ENCODE assay signal across 15 mouse cellular contexts in genomic region chr19:16899716-16900115, GRCm38 (mm10). TPM values are rescaled to one million over a fixed set of nuclear protein-coding genes. Genes with fewer than 3 reads are reported as not detected.
DNase-seq lines count a peak whose midpoint lies in the region; ATAC-seq and TF ChIP-seq lines count a peak whose summit lies in the region.
"Had no signal": no experiment of that assay in that cellular context is flagged by ENCODE, and none has a peak within 500 bp of the region (broad histone marks: within the 10 kb centered on the region; RNA-seq: fewer than 3 reads in every experiment).

No protein-coding gene starts in this region.

- ATAC-seq in midbrain, embryonic 14.5 days (ENCODE audit: low FRiP score, low TSS enrichment) = no peak
- ATAC-seq in midbrain, embryonic 11.5 days (ENCODE audit: low FRiP score) = no peak
- no peak for ATAC-seq in erythroblast, adult 5-6 weeks (replicated peaks; ENCODE audit: low FRiP score, poor library complexity, severe bottlenecking)

- no peak overlapping the region for H3K9ac ChIP-seq in heart, adult 2 months (ENCODE audit: low read depth, low read length)
- no peak overlapping the region for H3K9ac ChIP-seq in midbrain, embryonic 14.5 days (replicated peaks; ENCODE audit: low read length)
- no peak overlapping the region for H3K9ac ChIP-seq in midbrain, embryonic 11.5 days (ENCODE audit: low read length)
- H3K9ac ChIP-seq in ES-E14 (ENCODE audit: insufficient read depth, low read depth, low read length, poor library complexity, severe bottlenecking) = no peak overlapping the region
- H3K9ac ChIP-seq: embryonic facial prominence, embryonic 13.5 days had no signal

- no peaks in the 10 kb centered on the region for H3K9me3 ChIP-seq in midbrain, embryonic 14.5 days (ENCODE audit: control insufficient read depth, low read length)
- H3K9me3 ChIP-seq in midbrain, embryonic 11.5 days (ENCODE audit: control insufficient read depth, low read length) = no peaks in the 10 kb centered on the region
- H3K9me3 ChIP-seq in ES-E14 (ENCODE audit: control insufficient read depth, insufficient read depth, low read depth, low read length) = 0 out of 2 replicates have a peak, but pooled peaks cover 1% of the 10 kb centered on the region
- H3K9me3 ChIP-seq: embryonic facial prominence, embryonic 13.5 days had no signal

- DNase-seq in heart, adult 2 months = no peak
- DNase-seq in heart, adult 9 months (ENCODE audit: low spot score in 2 of 2) = no peak
- peak; percentile 16 for DNase-seq in midbrain, embryonic 14.5 days
- no peak for DNase-seq in midbrain, embryonic 11.5 days (ENCODE audit: low spot score, missing footprints)
- DNase-seq in ES-E14 (ENCODE audit: low read depth, low spot score) = no peak
- DNase-seq in Muller cell, postnatal 12 days (ENCODE audit: inconsistent ontology term) = no peak
- DNase-seq: kidney, adult 2 months; lung, adult 2 months had no signal

- H3K79me2 ChIP-seq in heart, adult 2 months (replicated peaks; ENCODE audit: control insufficient read depth, insufficient read depth, low read length) = no peaks in the 10 kb centered on the region
- no peaks in the 10 kb centered on the region for H3K79me2 ChIP-seq in myocyte (ENCODE audit: control insufficient read depth, insufficient read depth)

- no peaks in the 10 kb centered on the region for H3K27me3 ChIP-seq in heart, adult 2 months (ENCODE audit: control insufficient read depth, insufficient read depth, low read length)
- H3K27me3 ChIP-seq in midbrain, embryonic 14.5 days (ENCODE audit: control insufficient read depth, insufficient read depth, low read length) = no peaks in the 10 kb centered on the region
- no peaks in the 10 kb centered on the region for H3K27me3 ChIP-seq in midbrain, embryonic 11.5 days (ENCODE audit: control insufficient read depth, insufficient read depth, low read length)
- no peaks in the 10 kb centered on the region for H3K27me3 ChIP-seq in myocyte (ENCODE audit: control insufficient read depth, insufficient read depth, insufficient read length)
- H3K27me3 ChIP-seq: embryonic facial prominence, embryonic 13.5 days had no signal

- no peak overlapping the region for H3K4me2 ChIP-seq in midbrain, embryonic 14.5 days (ENCODE audit: low read length)
- H3K4me2 ChIP-seq in midbrain, embryonic 11.5 days = no peak overlapping the region
- peak overlapping the region; percentile 64 for H3K4me2 ChIP-seq in myocyte (ENCODE audit: low read depth)
- H3K4me2 ChIP-seq: embryonic facial prominence, embryonic 13.5 days had no signal

- TF ChIP-seq EP300 in heart, adult 2 months (IDR thresholded peaks at IDR 0.05; ENCODE audit: insufficient read depth, low read depth, low read length) = no peak

- no peaks in the 10 kb centered on the region for H3K36me3 ChIP-seq in heart, adult 2 months (ENCODE audit: control insufficient read depth, insufficient read depth, low read length)
- H3K36me3 ChIP-seq in midbrain, embryonic 14.5 days (ENCODE audit: control insufficient read depth, insufficient read depth, low read length) = no peaks in the 10 kb centered on the region
- H3K36me3 ChIP-seq in midbrain, embryonic 11.5 days (ENCODE audit: control insufficient read depth, insufficient read depth, low read length) = no peaks in the 10 kb centered on the region
- H3K36me3 ChIP-seq in ES-E14 (ENCODE audit: control insufficient read depth, insufficient read depth, low read length, poor library complexity, severe bottlenecking) (no peaks in the 10 kb centered on the region), myocyte (ENCODE audit: control insufficient read depth, insufficient read depth) (no peaks in the 10 kb centered on the region)
- H3K36me3 ChIP-seq: embryonic facial prominence, embryonic 13.5 days had no signal

- H3ac ChIP-seq in myocyte (ENCODE audit: control insufficient read depth, insufficient read length) = no peak overlapping the region

- intact Hi-C loops in heart, adult 2 months (cut with DNase I) = loop anchor here (5.0 kb wide), 1 partner anchor 133 kb away; no protein-coding TSS in a partner anchor

- in situ Hi-C loops in ES-E14 (cut with MboI; ENCODE audit: low sequenced_read_pairs in 2 of 2, unreplicated experiment in 2 of 2) = no loop called here

- peak; percentile 65 for TF ChIP-seq CTCF in heart, adult 2 months (IDR thresholded peaks at IDR 0.05)

- H3K4me3 ChIP-seq in heart, adult 2 months = no peak overlapping the region
- H3K4me3 ChIP-seq in midbrain, embryonic 14.5 days (replicated peaks; ENCODE audit: low read depth, low read length) = no peak overlapping the region
- H3K4me3 ChIP-seq in midbrain, embryonic 11.5 days (ENCODE audit: low read depth, low read length) = no peak overlapping the region
- no peak overlapping the region for H3K4me3 ChIP-seq in ES-E14 (ENCODE audit: insufficient read depth in 1 of 2, low read depth in 1 of 2, low read length in 2 of 2, poor library complexity in 1 of 2, severe bottlenecking in 1 of 2)
- H3K4me3 ChIP-seq in myocyte = no peak overlapping the region
- H3K4me3 ChIP-seq: embryonic facial prominence, embryonic 13.5 days had no signal

- H3K4me1 ChIP-seq in heart, adult 2 months (ENCODE audit: control insufficient read depth, insufficient read depth, low read length) = no peaks in the 10 kb centered on the region
- H3K4me1 ChIP-seq in midbrain, embryonic 14.5 days (ENCODE audit: control insufficient read depth, insufficient read depth, low read length) = no peaks in the 10 kb centered on the region
- H3K4me1 ChIP-seq in midbrain, embryonic 11.5 days (ENCODE audit: control insufficient read depth, insufficient read depth, low read length) = no peaks in the 10 kb centered on the region
- no peaks in the 10 kb centered on the region for H3K4me1 ChIP-seq in ES-E14 (ENCODE audit: control insufficient read depth in 2 of 2, insufficient read depth in 2 of 2, low read length in 2 of 2, poor library complexity in 1 of 2)
- H3K4me1 ChIP-seq: embryonic facial prominence, embryonic 13.5 days had no signal

- TF ChIP-seq POLR2A in heart, adult 2 months (IDR thresholded peaks at IDR 0.05; ENCODE audit: insufficient read depth, low read depth, low read length) = no peak
- TF ChIP-seq POLR2A in myocyte (IDR thresholded peaks at IDR 0.05; ENCODE audit: insufficient read length, low read depth) = no peak

- H3K27ac ChIP-seq in heart, adult 2 months = no peak overlapping the region
- H3K27ac ChIP-seq in midbrain, embryonic 14.5 days (replicated peaks; ENCODE audit: low read depth, low read length) = no peak overlapping the region
- H3K27ac ChIP-seq in midbrain, embryonic 11.5 days (ENCODE audit: low read depth, low read length) = no peak overlapping the region
- no peak overlapping the region for H3K27ac ChIP-seq in ES-E14 (ENCODE audit: insufficient read depth, low read depth, low read length, poor library complexity, severe bottlenecking)
- H3K27ac ChIP-seq: embryonic facial prominence, embryonic 13.5 days had no signal

- WGBS in heart, adult 2 months = 47% methylated on average over 10 of the region's 10 CpGs
- 61% methylated on average over 10 of the region's 10 CpGs for WGBS in midbrain, embryonic 14.5 days
- WGBS in midbrain, embryonic 11.5 days = 57% methylated on average over 10 of the region's 10 CpGs

TF ChIP-seq in ES-E14, 5 proteins besides CTCF, POLR2A, EP300 and RAD21:
- TF ChIP-seq ZC3H11A (IDR thresholded peaks at IDR 0.05; ENCODE audit: borderline replicate concordance, low read depth, low read length) (peak; percentile 36; the same call in 1 of the 2 replicates), ZNF384 (IDR thresholded peaks at IDR 0.05; ENCODE audit: low read depth, low read length) (no peak)

TF ChIP-seq in myocyte, 11 proteins besides CTCF, POLR2A, EP300 and RAD21:
- TF ChIP-seq CEBPB (IDR thresholded peaks at IDR 0.05; ENCODE audit: insufficient read depth, poor library complexity, severe bottlenecking) = no peak
- TF ChIP-seq REST (IDR thresholded peaks at IDR 0.05; ENCODE audit: insufficient read depth, insufficient read length) = no peak
- no peak for TF ChIP-seq POLR2AphosphoS2 (IDR thresholded peaks at IDR 0.05; ENCODE audit: insufficient read length, low read depth)
- TF ChIP-seq MAX (IDR thresholded peaks at IDR 0.05; ENCODE audit: low read depth) = no peak
- TF ChIP-seq MYOD1 (IDR thresholded peaks at IDR 0.05; ENCODE audit: control insufficient read depth in 1 of 3, insufficient read length in 2 of 3, low read depth in 2 of 3) = no peak
- no peak for TF ChIP-seq MYOG (IDR thresholded peaks at IDR 0.05; ENCODE audit: control insufficient read depth in 1 of 3, insufficient read depth in 1 of 3, insufficient read length in 2 of 3, low read depth in 2 of 3)
- peak; percentile 6 for TF ChIP-seq USF1 (IDR thresholded peaks at IDR 0.05; ENCODE audit: low read depth)
- TF ChIP-seq TCF12 (IDR thresholded peaks at IDR 0.05; ENCODE audit: insufficient read depth, poor library complexity, severe bottlenecking) = no peak

RNA-seq across cellular contexts. Expression of gene Foxb2, which starts 26.1 kb away (rescaled TPM):
- total RNA-seq in heart, adult 2 months (2021) = not detected
- polyA plus RNA-seq in heart, adult 2 months (2012; rRNA removed) = not detected in 2 replicates
- not detected in 2 replicates for polyA plus RNA-seq in midbrain, embryonic 14.5 days (2014; fragmentation: Nextera tagmentation; extraction: Ambion mirVana)
- polyA plus RNA-seq in midbrain, embryonic 11.5 days (2014; fragmentation: Nextera tagmentation; extraction: Ambion mirVana) = 0.20 and 0.46 TPM in 2 replicates
- total RNA-seq in ES-E14 (2012; rRNA removed) = not detected in 2 replicates
- not detected for polyA plus RNA-seq in myocyte (2012; fragmentation: generic; extraction: Trizol)
- total RNA-seq in erythroblast, adult 5-6 weeks (2015; ENCODE audit: low replicate concordance) = not detected in 2 replicates
- total RNA-seq in erythroblast, adult 5-6 weeks (2017; ENCODE audit: low replicate concordance) = not detected in 2 replicates
- total RNA-seq: gastrocnemius, adult 18-20 months; heart, postnatal 10 days; left cerebral cortex, adult 8-10 months; MEL had no signal
- polyA plus RNA-seq: embryonic facial prominence, embryonic 13.5 days; kidney, adult 2 months; lung, adult 2 months had no signal

RNA-seq across cellular contexts. Expression of gene Prune2, which starts 56.2 kb away (rescaled TPM):
- total RNA-seq in heart, adult 2 months (2021) = 10 to 100 TPM; 48.7 to 54.6 TPM
- polyA plus RNA-seq in heart, adult 2 months (2012; rRNA removed) = 16.3 and 32.5 TPM in 2 replicates
- polyA plus RNA-seq in midbrain, embryonic 14.5 days (2014; fragmentation: Nextera tagmentation; extraction: Ambion mirVana) = 7.7 and 8.1 TPM in 2 replicates
- 1.6 and 2.2 TPM in 2 replicates for polyA plus RNA-seq in midbrain, embryonic 11.5 days (2014; fragmentation: Nextera tagmentation; extraction: Ambion mirVana)
- 42.0 and 47.9 TPM in 2 replicates for total RNA-seq in ES-E14 (2012; rRNA removed)
- 61.8 TPM for polyA plus RNA-seq in myocyte (2012; fragmentation: generic; extraction: Trizol)
- not detected in 2 replicates for total RNA-seq in erythroblast, adult 5-6 weeks (2015; ENCODE audit: low replicate concordance)
- total RNA-seq in erythroblast, adult 5-6 weeks (2017; ENCODE audit: low replicate concordance) = 0.09 TPM in 1 of 2 replicates, not detected in the other
- total RNA-seq: MEL had no signal
